Mouse (Mus musculus) ES-E14 (cell line): ENCODE results near the gene Fgr.
A peak's percentile ranks its signal among the peaks of the same experiment; 100 is the strongest.

Experiments
- CHD2 ChIP-seq: IDR thresholded peaks from 2 replicates; pipeline ENCODE4 v1.6.1; 2014; ENCODE audit warnings: mild to moderate bottlenecking, low read depth, low read length, inconsistent platforms
- HCFC1 ChIP-seq: IDR thresholded peaks from 2 replicates; pipeline ENCODE4 v1.6.1; 2012; ENCODE audit warnings: low read length, inconsistent platforms, borderline replicate concordance; ENCODE audit not compliant: insufficient read depth
- MAFK ChIP-seq: IDR thresholded peaks from 2 replicates; pipeline ENCODE4 v1.6.1; 2014; ENCODE audit warnings: mild to moderate bottlenecking, low read depth, low read length, inconsistent platforms; ENCODE audit not compliant: insufficient read depth
- ZC3H11A ChIP-seq: IDR thresholded peaks from 2 replicates; pipeline ENCODE4 v1.6.1; 2012; ENCODE audit warnings: low read depth, mild to moderate bottlenecking, inconsistent platforms, low read length, borderline replicate concordance
- ZNF384 ChIP-seq: IDR thresholded peaks from 2 replicates; pipeline ENCODE4 v1.6.1; 2012; ENCODE audit warnings: low read depth, low read length, inconsistent platforms

DNA sequence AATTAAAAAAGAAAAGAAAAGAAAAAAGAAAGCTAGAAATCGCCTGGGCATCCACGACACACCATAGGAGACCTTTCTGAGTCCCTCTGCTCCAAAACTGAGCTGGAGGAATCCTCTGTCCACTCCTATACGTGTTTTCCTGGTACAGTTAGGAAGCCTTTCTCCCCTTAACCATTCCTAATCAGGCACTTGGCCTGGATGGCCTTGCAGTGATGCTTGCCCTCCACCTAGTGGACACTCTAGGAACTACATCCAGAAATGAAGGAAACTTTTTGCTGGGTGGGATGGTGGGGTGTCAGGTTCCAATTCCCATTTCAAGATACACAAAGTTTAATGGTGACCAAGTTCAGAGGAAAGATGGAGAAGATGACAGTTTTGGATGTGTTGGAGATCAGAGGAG lies 31.3 kb downstream of the Fgr start:
- TF ChIP-seq MAFK (no peak), HCFC1 (no peak), CHD2 (no peak), ZNF384 (0 out of 2 replicates have a peak, but pooled peaks have one; percentile 46), ZC3H11A (peak; percentile 100)
